Mouse (Mus musculus): ENCODE results near the gene Loxl1.

Gene Loxl1

DNA sequence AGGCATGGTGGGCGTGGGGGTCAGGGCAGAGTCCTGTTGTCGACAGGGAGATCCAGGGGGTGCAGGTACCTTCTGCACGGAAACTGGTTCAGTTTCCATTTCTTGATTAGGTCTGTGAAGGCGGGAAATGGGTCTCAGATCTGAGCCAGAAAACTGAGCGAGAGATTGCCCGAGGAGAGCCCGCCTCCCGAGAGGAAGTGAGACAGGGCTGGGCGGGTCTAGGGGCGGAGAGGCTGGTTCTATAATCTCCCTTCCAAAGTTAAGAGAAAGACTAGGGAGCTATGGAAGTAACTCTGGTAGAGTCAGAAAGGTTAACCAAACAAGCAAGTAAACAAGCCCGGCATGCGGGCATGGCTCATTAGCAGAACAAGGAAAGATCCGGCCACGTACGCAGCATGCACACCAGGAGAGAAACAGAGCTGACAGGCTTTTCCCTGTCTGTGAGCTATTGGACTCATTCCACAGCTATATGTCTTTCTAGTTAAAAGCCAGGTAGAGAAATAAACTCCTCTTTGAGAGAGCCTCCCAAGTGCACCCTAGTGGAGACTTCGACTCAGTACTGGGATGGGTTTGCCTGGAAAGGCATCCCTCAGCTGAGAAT, 63.3 kb downstream of the Loxl1 start, which contains the start of gene Pml:
TSS of gene Pml (minus strand) at position 195 of the 601 bp plus-strand sequence.
- peak; percentile 63 for DNase-seq (ENCODE audit: low spot score)

DNA sequence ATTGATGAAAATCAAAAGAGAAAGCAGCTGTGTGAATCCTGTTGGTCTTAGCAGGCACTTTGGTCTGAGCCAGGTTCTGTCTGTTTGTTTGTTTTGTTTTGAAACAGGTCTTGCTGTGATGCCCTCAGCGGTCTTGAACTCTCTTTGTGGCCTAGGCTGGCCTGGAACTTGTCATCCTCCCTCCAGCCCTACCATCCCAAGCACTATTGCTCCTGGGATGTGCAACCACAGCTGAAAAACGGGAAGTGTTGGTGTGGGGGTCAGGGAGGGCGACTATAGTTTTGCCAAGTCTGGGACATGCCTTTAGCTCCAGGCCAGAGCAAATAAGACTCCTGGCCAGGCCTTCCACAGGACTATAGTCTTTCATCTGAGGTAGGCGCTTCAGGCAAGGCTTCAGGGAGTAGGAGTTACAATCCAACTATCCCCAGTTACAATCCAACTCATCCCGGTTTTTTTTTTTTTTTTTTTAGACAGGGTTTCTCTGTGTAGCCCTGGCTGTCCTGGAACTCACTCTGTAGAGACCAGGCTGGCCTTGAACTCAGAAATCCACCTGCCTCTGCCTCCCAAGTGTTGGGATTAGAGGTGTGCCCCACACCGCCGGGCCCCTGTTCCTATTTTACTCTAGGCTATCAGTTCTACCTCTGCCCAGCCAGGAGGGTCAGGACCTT, 64.1 kb downstream of the Loxl1 start:
- DNase-seq (ENCODE audit: low spot score), result peak; percentile 20

DNA sequence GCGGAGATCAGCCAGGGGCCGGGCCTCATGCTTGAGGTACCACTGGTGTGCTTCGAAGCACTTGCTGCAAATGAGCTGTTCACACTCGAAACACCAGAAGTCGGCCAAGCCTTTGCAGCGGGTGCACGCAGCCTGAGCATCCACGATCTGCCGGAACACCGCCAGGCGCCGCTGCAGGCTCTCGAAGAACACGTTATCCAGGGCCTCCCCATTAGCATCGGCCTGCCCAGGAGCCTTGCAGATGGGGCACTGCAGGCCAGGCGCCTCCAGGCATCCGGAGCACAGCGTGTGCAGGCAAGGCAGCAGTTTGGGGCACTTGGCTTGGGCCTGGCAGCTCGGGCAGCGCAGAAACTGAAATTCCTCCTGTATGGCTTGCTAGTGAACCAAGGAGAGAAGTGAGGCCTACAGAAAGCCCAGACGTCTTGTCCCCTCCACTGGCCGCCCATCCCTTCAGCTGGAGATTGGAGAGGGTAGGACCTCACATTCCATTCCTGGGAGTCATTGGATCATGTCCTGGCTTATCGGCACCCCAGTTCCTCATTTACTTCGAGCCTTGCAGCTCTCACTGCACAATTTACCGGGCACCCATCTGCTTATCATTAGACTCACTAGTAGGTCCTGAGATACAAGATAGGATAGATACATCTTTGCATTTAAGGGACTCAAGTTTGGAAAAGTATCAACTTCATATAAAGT, 65.8 kb downstream of the Loxl1 start:
- DNase-seq (ENCODE audit: low spot score), result peak; percentile 78

DNA sequence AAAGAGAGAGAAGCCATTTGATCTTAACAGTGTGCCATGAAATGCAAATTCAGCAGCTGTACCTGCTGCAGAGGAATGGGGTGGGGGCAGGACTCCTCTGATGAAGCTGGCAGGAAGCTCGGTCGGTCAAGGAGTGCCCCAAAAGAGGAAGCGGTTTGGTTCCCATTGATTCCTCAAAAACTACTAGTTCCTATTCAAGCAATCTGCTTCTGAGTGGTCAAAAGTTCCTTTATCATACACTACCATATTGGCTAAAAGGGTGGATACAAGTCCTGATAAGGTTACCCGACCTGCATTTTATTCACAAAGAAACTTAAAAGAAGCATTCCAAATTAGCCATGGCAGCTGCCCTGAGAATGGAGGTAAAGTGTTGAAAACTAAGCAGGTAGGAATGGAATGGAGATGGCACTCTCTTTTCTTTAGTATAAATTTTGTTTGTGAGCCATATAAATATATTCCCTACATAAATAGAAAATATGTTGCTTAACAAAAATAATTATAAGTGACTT, 66.8 kb downstream of the Loxl1 start:
- DNase-seq (ENCODE audit: low spot score), result peak; percentile 25

DNA sequence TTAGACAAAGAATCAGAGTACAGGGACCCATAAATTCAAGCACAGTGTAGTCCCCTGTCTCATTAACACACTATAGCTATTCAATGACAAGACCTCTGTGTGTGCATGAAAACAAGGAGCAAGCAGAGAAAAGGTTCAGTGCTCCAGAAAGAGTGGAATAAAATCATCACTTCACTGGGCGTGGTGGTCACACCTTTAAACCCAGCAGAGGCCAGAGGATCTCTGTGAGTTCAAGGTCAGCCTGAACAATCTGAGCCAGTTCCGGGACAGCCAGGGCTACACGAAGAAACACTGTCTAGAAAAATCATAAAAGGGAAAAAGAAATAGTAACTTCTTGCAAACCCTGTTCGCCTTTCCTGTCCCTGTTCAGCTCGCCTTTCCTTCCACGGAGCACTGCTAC, 69.3 kb downstream of the Loxl1 start:
- DNase-seq (ENCODE audit: low spot score), result no peak

DNA sequence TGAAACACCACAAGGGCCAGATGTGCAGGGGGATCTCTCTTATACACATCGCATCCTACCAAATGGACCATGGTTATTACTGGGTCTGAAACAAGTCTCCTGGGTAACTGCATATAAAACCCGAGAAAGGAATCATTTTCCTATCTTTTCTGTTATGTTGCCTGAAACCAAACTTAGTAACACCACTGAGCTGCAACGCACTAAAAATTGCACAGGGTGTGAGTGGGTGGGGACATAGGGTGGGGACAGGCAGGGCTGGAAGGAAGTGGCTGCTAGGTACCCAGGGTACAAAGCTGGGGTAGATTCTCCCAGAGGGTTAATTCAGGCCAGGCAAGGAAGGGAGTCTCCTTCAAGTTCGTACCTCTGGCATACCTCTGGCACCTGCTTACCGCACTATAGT, 70.3 kb downstream of the Loxl1 start:
- no peak for DNase-seq (ENCODE audit: low spot score)

DNA sequence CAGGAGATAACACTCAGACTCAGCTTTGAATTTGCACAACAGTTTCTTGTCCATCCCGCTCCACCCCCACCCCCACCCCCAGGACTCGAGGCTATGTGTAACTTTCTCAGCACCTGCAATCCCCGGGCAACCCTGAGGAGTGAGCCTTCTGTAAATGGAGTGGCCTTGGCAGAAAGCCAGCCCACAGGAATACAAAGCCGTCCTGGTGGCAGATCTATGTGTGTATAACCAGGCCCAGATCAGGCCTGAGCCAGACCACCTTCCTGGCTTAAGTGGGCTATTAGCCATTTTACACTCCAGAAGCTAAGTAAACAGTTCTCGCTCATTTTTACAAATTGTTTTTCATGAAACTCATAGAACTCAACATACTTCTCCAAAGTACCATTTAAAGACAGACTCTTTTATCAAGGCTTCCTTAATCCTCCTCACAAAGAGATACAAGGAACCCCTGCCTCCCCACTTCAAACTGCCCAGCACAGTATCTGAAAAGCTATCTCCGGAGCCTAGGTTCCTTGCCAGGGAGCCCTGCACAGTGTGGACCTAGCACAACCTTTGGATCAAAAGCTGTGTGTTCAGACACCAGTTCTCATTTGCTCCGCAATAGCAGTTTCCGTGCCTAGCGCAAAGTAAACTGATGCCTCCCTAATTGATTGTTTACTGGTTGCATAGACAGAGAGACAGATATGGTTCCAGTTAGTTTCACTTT, 71.1 kb downstream of the Loxl1 start:
- no peak for DNase-seq (ENCODE audit: low spot score)
